Mouse (Mus musculus) cerebellum, postnatal 36 days (tissue): ENCODE measurements around the gene Ptp4a2.
"Not testable (repeated sequence)": the region's sequence is repeated elsewhere in the genome, so short reads cannot be mapped to it uniquely, and the experiment has no call there.

Experiments
- DNase-seq, 2 experiments: peaks; one replicate each; pipeline ENCODE4 v3.0.0; 2021 to 2022; ENCODE audit warnings: mixed read lengths in 2 of 2

Gene Ptp4a2

GRCm38 (mm10) chr4:129890094-129890493 is 79.1 kb downstream of the Ptp4a2 start:
- DNase-seq = no peak

- no peak for DNase-seq
These were observed 83.8 kb downstream of the Ptp4a2 start for GRCm38 (mm10) chr4:129894861-129895260.

- not testable (repeated sequence) for DNase-seq
These were observed 87.8 kb downstream of the Ptp4a2 start for GRCm38 (mm10) chr4:129898815-129899214.
